Mouse (Mus musculus) MEL (cell line): ENCODE results near the gene Arhgap1. TPM values are rescaled to one million over a fixed set of nuclear protein-coding genes. Genes with fewer than 3 reads are reported as not detected.

Experiments
- DNase-seq: peaks from one replicate; pipeline ENCODE4 v3.0.0; 2011; ENCODE audit warnings: low read depth, low spot score
- H3K27ac ChIP-seq: 2 replicates; pipeline ENCODE4 v1.5.1; 2012; ENCODE audit warnings: low read depth, mild to moderate bottlenecking, control low read depth, low read length, moderate library complexity; ENCODE audit not compliant: control insufficient read depth
- H3K27me3 ChIP-seq, 2 experiments: fragments of 150-350 bp in 1 of 2; sonication (generic) in 1 of 2; 2 replicates each; pipeline ENCODE4 v1.6.1; 2012; ENCODE audit warnings: low read length in 2 of 2, mild to moderate bottlenecking in 2 of 2, improper control_type of control experiment in 1 of 2, moderate library complexity in 1 of 2; ENCODE audit not compliant: insufficient read depth in 2 of 2, control insufficient read depth in 1 of 2
- H3K36me3 ChIP-seq, 2 experiments: 2 replicates each; pipeline ENCODE4 v1.6.1; 2012 to 2014; ENCODE audit warnings: low read length in 2 of 2, improper control_type of control experiment in 1 of 2, inconsistent platforms in 1 of 2, mild to moderate bottlenecking in 1 of 2; ENCODE audit not compliant: insufficient read depth in 2 of 2, control insufficient read depth in 1 of 2
- H3K4me1 ChIP-seq, 2 experiments: fragments of 150-350 bp in 1 of 2; sonication (generic) in 1 of 2; 2 replicates each; pipeline ENCODE4 v1.6.1; 2012; ENCODE audit warnings: low read length in 2 of 2, improper control_type of control experiment in 1 of 2, mild to moderate bottlenecking in 1 of 2; ENCODE audit not compliant: insufficient read depth in 2 of 2, control insufficient read depth in 1 of 2
- H3K4me3 ChIP-seq, 2 experiments: fragments of 150-350 bp in 1 of 2; sonication (generic) in 1 of 2; 2 replicates each; pipeline ENCODE4 v1.5.1; 2012; ENCODE audit warnings: low read depth in 2 of 2, low read length in 2 of 2, mild to moderate bottlenecking in 2 of 2, moderate library complexity in 2 of 2, control low read depth in 1 of 2, improper control_type of control experiment in 1 of 2; ENCODE audit not compliant: control insufficient read depth in 1 of 2, insufficient read depth in 1 of 2
- H3K79me2 ChIP-seq: 2 replicates; pipeline ENCODE4 v1.6.1; 2012; ENCODE audit warnings: mild to moderate bottlenecking, low read length, moderate library complexity; ENCODE audit not compliant: control insufficient read depth, poor library complexity, insufficient read depth
- H3K9ac ChIP-seq: 2 replicates; pipeline ENCODE4 v1.6.1; 2012; ENCODE audit warnings: low read depth, mild to moderate bottlenecking, control low read depth, low read length, moderate library complexity; ENCODE audit not compliant: control insufficient read depth, poor library complexity, severe bottlenecking
- H3K9me3 ChIP-seq: fragments of 150-350 bp; sonication (generic); replicated peaks from 2 replicates; pipeline ENCODE4 v1.6.1; 2012; ENCODE audit warnings: mild to moderate bottlenecking, low read length, improper control_type of control experiment, moderate library complexity; ENCODE audit not compliant: insufficient read depth
- BHLHE40 ChIP-seq: IDR thresholded peaks from 2 replicates; pipeline ENCODE4 v1.6.1; 2012; ENCODE audit warnings: low read depth, mild to moderate bottlenecking, inconsistent platforms, low read length, improper control_type of control experiment, borderline replicate concordance
- CTCF ChIP-seq, 3 experiments: IDR thresholded peaks in 2 of 3; conservative IDR thresholded peaks in 1 of 3; 2 replicates each; pipeline ENCODE4 v1.5.1; 2011 to 2012; ENCODE audit warnings: low read length in 3 of 3, low read depth in 2 of 3, mild to moderate bottlenecking in 2 of 3, improper control_type of control experiment in 1 of 3, inconsistent platforms in 1 of 3, mixed read lengths in 1 of 3, moderate library complexity in 1 of 3; ENCODE audit not compliant: control insufficient read depth in 1 of 3, insufficient read depth in 1 of 3, poor library complexity in 1 of 3, severe bottlenecking in 1 of 3
- ETS1 ChIP-seq: IDR thresholded peaks from 2 replicates; pipeline ENCODE4 v1.6.1; 2012; ENCODE audit warnings: low read depth, mild to moderate bottlenecking, inconsistent platforms, low read length, improper control_type of control experiment, moderate library complexity
- GABPA ChIP-seq: IDR thresholded peaks from 2 replicates; pipeline ENCODE4 v1.6.1; 2012; ENCODE audit warnings: low read depth, mild to moderate bottlenecking, inconsistent platforms, low read length, improper control_type of control experiment, moderate library complexity
- JUND ChIP-seq: IDR thresholded peaks from 2 replicates; pipeline ENCODE4 v1.6.1; 2011; ENCODE audit warnings: low read depth, mild to moderate bottlenecking, improper control_type of control experiment, low read length
- MAFK ChIP-seq: IDR thresholded peaks from 2 replicates; pipeline ENCODE4 v1.6.1; 2011; ENCODE audit warnings: low read depth, mild to moderate bottlenecking, low read length, improper control_type of control experiment, borderline replicate concordance
- NRF1 ChIP-seq: IDR thresholded peaks from 2 replicates; pipeline ENCODE4 v1.6.1; 2014; ENCODE audit warnings: low read depth, mild to moderate bottlenecking, inconsistent platforms, low read length, improper control_type of control experiment, moderate library complexity; ENCODE audit not compliant: poor library complexity, insufficient read depth, severe bottlenecking
- POLR2AphosphoS2 ChIP-seq: IDR thresholded peaks from 2 replicates; pipeline ENCODE4 v1.6.1; 2011; ENCODE audit warnings: low read length, improper control_type of control experiment
- RAD21 ChIP-seq: IDR thresholded peaks from 2 replicates; pipeline ENCODE4 v1.6.1; 2011; ENCODE audit warnings: mild to moderate bottlenecking, low read depth, low read length, improper control_type of control experiment
- SIN3A ChIP-seq: IDR thresholded peaks from 2 replicates; pipeline ENCODE4 v1.6.1; 2012; ENCODE audit warnings: low read length, improper control_type of control experiment, inconsistent platforms
- SMC3 ChIP-seq: IDR thresholded peaks from 2 replicates; pipeline ENCODE4 v1.6.1; 2011; ENCODE audit warnings: low read depth, low read length, improper control_type of control experiment
- USF2 ChIP-seq, 2 experiments: IDR thresholded peaks; 2 replicates each; pipeline ENCODE4 v1.6.1; 2011 to 2012; ENCODE audit warnings: improper control_type of control experiment in 2 of 2, low read length in 2 of 2, borderline replicate concordance in 1 of 2, inconsistent platforms in 1 of 2, low read depth in 1 of 2, mild to moderate bottlenecking in 1 of 2; ENCODE audit not compliant: insufficient read depth in 1 of 2
- ZKSCAN1 ChIP-seq: IDR thresholded peaks from 2 replicates; pipeline ENCODE4 v1.6.1; 2012; ENCODE audit warnings: low read depth, mild to moderate bottlenecking, inconsistent platforms, low read length, improper control_type of control experiment, moderate library complexity
- ZNF384 ChIP-seq: IDR thresholded peaks from 2 replicates; pipeline ENCODE4 v1.6.1; 2012; ENCODE audit warnings: low read depth, mild to moderate bottlenecking, inconsistent platforms, low read length, improper control_type of control experiment
- polyA plus RNA-seq, 2 experiments: library from polyadenylated mRNA; stranded (reverse) in 1 of 2; unstranded in 1 of 2; fragments of >175 nt in 1 of 2; fragments of >200 nt in 1 of 2; gene quantifications; 2 replicates each; pipeline versions ENCODE4 v1.2.1 to v1.2.4; 2012; ENCODE audit warnings: low replicate concordance in 2 of 2, low read depth in 1 of 2; ENCODE audit not compliant: insufficient read length in 2 of 2, insufficient read depth in 1 of 2, missing spikeins in 1 of 2
- total RNA-seq: library from RNA; depleted of rRNA; stranded (reverse); fragments of 300-350 nt; gene quantifications from 2 replicates; pipeline ENCODE4 v1.2.3, GENCODE M21; 2012

Arhgap1 gene
- total and polyA plus RNA-seq, 3 experiments = 23.5 to 40.1 TPM; not detected in 1

GRCm38 (mm10) chr2:91656774-91657173, 7.1 kb downstream of the Arhgap1 start:
- H3K79me2 ChIP-seq = peaks cover 4% of the 10 kb centered on the region; the same call in 1 of the 2 replicates
- no peaks in the 10 kb centered on the region for H3K27me3 ChIP-seq
- no peak for DNase-seq
- no peaks in the 10 kb centered on the region; a peak in 1 of 4 replicates for H3K4me1 ChIP-seq
- no peak overlapping the region for H3K4me3 ChIP-seq
- no peaks in the 10 kb centered on the region; a peak in 2 of 4 replicates for H3K36me3 ChIP-seq
- TF ChIP-seq SMC3 (peak; percentile 10; the same call in 1 of the 2 replicates), GABPA (no peak), SIN3A (no peak), ZNF384 (no peak), MAFK (no peak), POLR2AphosphoS2 (no peak), NRF1 (no peak), CTCF (IDR thresholded peaks at IDR 0.05 in 2 of 3, conservative IDR thresholded peaks at IDR 0.05 in 1 of 3; ENCODE audit: control insufficient read depth in 1 of 3, insufficient read depth in 1 of 3, low read depth in 2 of 3, low read length in 3 of 3, poor library complexity in 1 of 3, severe bottlenecking in 1 of 3) (peak; percentile 23 to 50 (median 35); a peak in 5 of 6 replicates)
- H3K27ac ChIP-seq = no peak overlapping the region
- H3K9ac ChIP-seq = no peak overlapping the region
- no peaks in the 10 kb centered on the region for H3K9me3 ChIP-seq

DNA sequence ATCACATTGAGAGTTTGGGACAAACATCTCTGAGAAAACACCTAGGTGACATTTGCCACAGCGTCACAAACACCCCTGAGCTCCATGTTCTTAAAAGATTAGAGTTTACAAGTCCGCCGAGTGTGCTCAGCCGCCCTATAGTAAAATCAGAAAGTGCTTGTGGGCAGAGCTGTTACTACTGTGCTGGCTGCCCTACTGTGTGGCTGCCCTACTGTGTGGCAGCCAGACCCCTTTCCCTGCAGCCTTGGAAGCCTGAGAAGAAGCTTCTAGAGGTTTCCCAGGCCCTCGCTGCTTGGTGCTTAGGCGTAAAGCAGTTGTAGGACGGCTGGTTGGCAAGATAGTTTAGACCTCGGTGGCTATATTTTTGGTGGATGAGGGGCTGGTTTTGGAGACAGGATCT, 10.0 kb downstream of the Arhgap1 start:
- Histone ChIP-seq H3K9ac (no peak overlapping the region), H3K4me3 (no peak overlapping the region), H3K36me3 (peaks cover 0 to 2% of the 10 kb centered on the region in 2 experiments; a peak in 2 of 4 replicates), H3K4me1 (no peaks in the 10 kb centered on the region; a peak in 1 of 4 replicates), H3K79me2 (no peaks in the 10 kb centered on the region), H3K27ac (no peak overlapping the region), H3K27me3 (no peaks in the 10 kb centered on the region), H3K9me3 (no peaks in the 10 kb centered on the region)
- TF ChIP-seq ZKSCAN1 = peak; percentile 95
- no peak for TF ChIP-seq RAD21
- no peak for TF ChIP-seq USF2 (IDR thresholded peaks at IDR 0.05; ENCODE audit: borderline replicate concordance in 1 of 2, insufficient read depth in 1 of 2, low read depth in 1 of 2, low read length in 2 of 2)
- DNase-seq = no peak

- TF ChIP-seq GABPA (no peak), BHLHE40 (no peak), JUND (no peak), ETS1 (no peak)
- Histone ChIP-seq H3K9me3 (no peaks in the 10 kb centered on the region), H3K36me3 (peaks cover 0 to 2% of the 10 kb centered on the region in 2 experiments; a peak in 1 of 4 replicates)
These were observed 11.3 kb downstream of the Arhgap1 start for GRCm38 (mm10) chr2:91660981-91661380.

More at GRCm38 (mm10) chr2:91660981-91661380, 11.3 kb downstream of the Arhgap1 start:
- Histone ChIP-seq H3K27me3 (no peaks in the 10 kb centered on the region), H3K27ac (no peak overlapping the region), H3K4me3 (no peak overlapping the region), H3K9ac (no peak overlapping the region), H3K4me1 (peaks cover 0 to 2% of the 10 kb centered on the region in 2 experiments; a peak in 2 of 4 replicates), H3K79me2 (no peaks in the 10 kb centered on the region)
- DNase-seq = no peak
